Mouse (Mus musculus) embryonic facial prominence, embryonic 14.5 days (tissue): ENCODE measurements around the gene Btbd9. TPM values are rescaled to one million over a fixed set of nuclear protein-coding genes. Genes with fewer than 3 reads are reported as not detected.

ENCODE experiments used
- ATAC-seq: fragments of 200-750 bp; cut with Nextera tagmentation; 2 replicates; pipeline ENCODE4 v1.8.0; 2017; ENCODE audit warnings: low read depth, moderate number of reproducible peaks, moderate TSS enrichment
- DNase-seq: peaks from one replicate; pipeline ENCODE4 v3.0.0-alpha.2; 2015; ENCODE audit warnings: low spot score
- H3K27ac ChIP-seq: fragments of 300-500 bp; sonication (generic); replicated peaks from 2 replicates; pipeline ENCODE4 v1.5.1; 2014; ENCODE audit warnings: low read depth, mild to moderate bottlenecking, low read length, moderate library complexity
- H3K27me3 ChIP-seq: fragments of 300-500 bp; sonication (generic); replicated peaks from 2 replicates; pipeline ENCODE4 v1.6.1; 2014; ENCODE audit warnings: low read length; ENCODE audit not compliant: control insufficient read depth, insufficient read depth
- H3K36me3 ChIP-seq: fragments of 300-500 bp; sonication (generic); 2 replicates; pipeline ENCODE4 v1.6.1; 2014; ENCODE audit warnings: low read length, mixed read lengths; ENCODE audit not compliant: control insufficient read depth, insufficient read depth
- H3K4me1 ChIP-seq: fragments of 300-500 bp; sonication (generic); 2 replicates; pipeline ENCODE4 v1.6.1; 2014; ENCODE audit warnings: antibody characterized with exemption, low read length; ENCODE audit not compliant: control insufficient read depth, insufficient read depth
- H3K4me2 ChIP-seq: fragments of 300-500 bp; sonication (generic); 2 replicates; pipeline ENCODE4 v1.6.1; 2014; ENCODE audit warnings: low read depth, mild to moderate bottlenecking, low read length, moderate library complexity, mixed read lengths
- H3K4me3 ChIP-seq: fragments of 300-500 bp; sonication (generic); 2 replicates; pipeline ENCODE4 v1.5.1; 2014; ENCODE audit warnings: low read depth, mild to moderate bottlenecking, low read length
- H3K9ac ChIP-seq: fragments of 300-500 bp; sonication (generic); 2 replicates; pipeline ENCODE4 v1.6.1; 2014; ENCODE audit warnings: low read depth, mild to moderate bottlenecking, low read length, moderate library complexity, mixed read lengths
- H3K9me3 ChIP-seq: fragments of 300-500 bp; sonication (generic); 2 replicates; pipeline ENCODE4 v1.6.1; 2016; ENCODE audit warnings: low read length; ENCODE audit not compliant: control insufficient read depth
- WGBS: fragments of 180-500 bp; shearing (Covaris S2); extraction: QIAGEN DNeasy Blood & Tissue Kit; methylation state at CpG from one replicate; pipeline ENCODE4 v1.1.7; 2014; 5-methylcytosine and 5-hydroxymethylcytosine counted together
- polyA plus RNA-seq: library from polyadenylated mRNA; unstranded; fragments of >200 nt; fragmentation: Nextera tagmentation; extraction: Ambion mirVana; gene quantifications from 2 replicates; pipeline ENCODE4 v1.2.1, GENCODE M21; 2014

Btbd9 gene
- polyA plus RNA-seq, 1 experiment from 2014 or later, result 38.0 TPM

GRCm38 (mm10) chr17:30590417-30591198 lies 14.3 kb upstream of the Btbd9 start:
- ATAC-seq (peak; percentile 15; the same call in 1 of the 2 replicates), DNase-seq (peak; percentile 39)
- no peaks in the 10 kb centered on the region for H3K4me1 ChIP-seq
- no peak overlapping the region for H3K4me3 ChIP-seq
- H3K36me3 ChIP-seq, result peaks cover 24% of the 10 kb centered on the region; the same call in 1 of the 2 replicates
- no peaks in the 10 kb centered on the region for H3K9me3 ChIP-seq
- H3K27ac ChIP-seq, result no peak overlapping the region
- 60% methylated on average over 17 of the region's 17 CpGs for WGBS
- no peak overlapping the region for H3K9ac ChIP-seq
- no peak overlapping the region for H3K4me2 ChIP-seq
- no peaks in the 10 kb centered on the region for H3K27me3 ChIP-seq

DNA sequence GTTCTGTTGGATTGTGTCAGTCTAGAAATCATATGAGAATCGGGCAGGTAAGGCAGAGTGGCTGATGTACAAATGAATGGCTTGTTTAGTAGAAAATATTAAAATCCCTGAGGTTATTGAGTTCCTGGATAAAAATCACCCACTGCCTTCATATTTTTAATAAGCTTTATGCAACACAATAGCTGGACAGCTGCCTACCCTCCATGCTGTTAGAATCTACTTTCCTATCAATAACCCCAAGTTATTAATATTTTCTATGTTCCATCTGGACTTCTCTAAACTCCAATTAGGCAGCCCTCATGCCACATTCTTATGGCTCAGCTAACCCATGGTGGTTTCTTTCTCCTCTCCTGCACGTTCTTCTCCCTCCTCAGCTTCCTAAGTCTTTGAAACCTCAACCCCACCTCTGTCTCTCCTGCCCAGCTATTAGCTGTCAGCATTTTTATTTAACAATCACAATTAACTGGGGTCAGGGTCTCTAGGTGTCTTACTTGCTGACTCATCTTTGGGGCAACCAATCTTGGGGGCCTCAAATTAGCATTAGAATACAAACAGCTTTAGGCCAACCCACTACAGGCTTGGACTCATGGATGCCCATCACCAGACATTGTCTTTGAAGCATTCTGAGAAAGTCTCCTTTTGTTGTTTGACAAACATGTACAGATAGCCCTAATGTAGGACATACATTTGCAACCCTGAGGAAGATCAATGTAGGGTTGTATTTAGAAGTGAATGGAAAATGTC lies 7.1 kb upstream of the Btbd9 start:
- Histone ChIP-seq H3K4me3 (no peak overlapping the region), H3K36me3 (no peaks in the 10 kb centered on the region), H3K27ac (no peak overlapping the region), H3K4me1 (no peaks in the 10 kb centered on the region), H3K9ac (no peak overlapping the region), H3K9me3 (no peaks in the 10 kb centered on the region), H3K4me2 (no peak overlapping the region), H3K27me3 (no peaks in the 10 kb centered on the region)
- WGBS, result 83% methylated on average over 2 of the region's 2 CpGs
- ATAC-seq, result no peak
- DNase-seq, result no peak

- 84% methylated on average over 3 of the region's 3 CpGs for WGBS
- Histone ChIP-seq H3K4me2 (no peak overlapping the region), H3K4me1 (no peaks in the 10 kb centered on the region), H3K9ac (no peak overlapping the region), H3K36me3 (no peaks in the 10 kb centered on the region), H3K27me3 (no peaks in the 10 kb centered on the region), H3K9me3 (no peaks in the 10 kb centered on the region), H3K4me3 (no peak overlapping the region), H3K27ac (no peak overlapping the region)
- ATAC-seq (no peak), DNase-seq (no peak)
Observed at GRCm38 (mm10) chr17:30582313-30582712, 6.0 kb upstream of the Btbd9 start.

- no peak for ATAC-seq
- H3K27ac ChIP-seq, result no peak overlapping the region
- H3K27me3 ChIP-seq, result no peaks in the 10 kb centered on the region
- no peak overlapping the region for H3K9ac ChIP-seq
- no peak overlapping the region for H3K4me3 ChIP-seq
- no peaks in the 10 kb centered on the region for H3K9me3 ChIP-seq
- peaks cover 4% of the 10 kb centered on the region; the same call in 1 of the 2 replicates for H3K4me1 ChIP-seq
- H3K4me2 ChIP-seq, result no peak overlapping the region
- H3K36me3 ChIP-seq, result no peaks in the 10 kb centered on the region
- 84% methylated on average over 6 of the region's 6 CpGs for WGBS
- no peak for DNase-seq
Observed at GRCm38 (mm10) chr17:30581201-30581600, 4.9 kb upstream of the Btbd9 start.

DNA sequence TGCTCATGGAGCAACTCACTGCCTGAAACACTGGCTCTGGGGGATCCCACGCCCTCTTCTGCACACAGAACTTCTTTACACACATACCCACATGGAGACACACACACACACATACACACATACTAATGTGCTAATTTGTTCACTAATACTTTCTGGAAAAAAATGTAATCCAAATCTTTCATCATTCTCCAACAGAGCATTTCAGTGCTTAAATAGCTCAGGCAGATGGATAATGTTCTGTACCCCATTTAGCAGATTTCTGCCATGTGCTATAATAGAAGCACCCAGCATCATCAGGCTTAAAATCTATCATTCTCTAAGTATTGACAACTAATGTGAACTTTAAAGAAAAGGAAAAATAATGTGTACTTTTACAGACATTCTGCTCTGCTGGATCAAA lies 4.5 kb upstream of the Btbd9 start:
- Histone ChIP-seq H3K9me3 (no peaks in the 10 kb centered on the region), H3K36me3 (no peaks in the 10 kb centered on the region), H3K4me1 (peaks cover 4% of the 10 kb centered on the region; the same call in 1 of the 2 replicates), H3K9ac (no peak overlapping the region), H3K27ac (no peak overlapping the region), H3K4me2 (no peak overlapping the region), H3K4me3 (no peak overlapping the region), H3K27me3 (no peaks in the 10 kb centered on the region)
- 70% methylated on average over 1 of the region's 1 CpGs for WGBS
- no peak for DNase-seq
- no peak for ATAC-seq

GRCm38 (mm10) chr17:30576946-30577345 lies 658 bp upstream of the Btbd9 start:
- Histone ChIP-seq H3K36me3 (no peaks in the 10 kb centered on the region), H3K4me3 (peak overlapping the region; percentile 72), H3K4me1 (peaks cover 12% of the 10 kb centered on the region), H3K27ac (peak overlapping the region; percentile 83; the same call in 1 of the 2 replicates), H3K4me2 (peak overlapping the region; percentile 81), H3K9me3 (no peaks in the 10 kb centered on the region), H3K9ac (peak overlapping the region; percentile 81), H3K27me3 (no peaks in the 10 kb centered on the region)
- ATAC-seq, result no peak
- WGBS, result 62% methylated on average over 12 of the region's 12 CpGs
- no peak for DNase-seq

DNA sequence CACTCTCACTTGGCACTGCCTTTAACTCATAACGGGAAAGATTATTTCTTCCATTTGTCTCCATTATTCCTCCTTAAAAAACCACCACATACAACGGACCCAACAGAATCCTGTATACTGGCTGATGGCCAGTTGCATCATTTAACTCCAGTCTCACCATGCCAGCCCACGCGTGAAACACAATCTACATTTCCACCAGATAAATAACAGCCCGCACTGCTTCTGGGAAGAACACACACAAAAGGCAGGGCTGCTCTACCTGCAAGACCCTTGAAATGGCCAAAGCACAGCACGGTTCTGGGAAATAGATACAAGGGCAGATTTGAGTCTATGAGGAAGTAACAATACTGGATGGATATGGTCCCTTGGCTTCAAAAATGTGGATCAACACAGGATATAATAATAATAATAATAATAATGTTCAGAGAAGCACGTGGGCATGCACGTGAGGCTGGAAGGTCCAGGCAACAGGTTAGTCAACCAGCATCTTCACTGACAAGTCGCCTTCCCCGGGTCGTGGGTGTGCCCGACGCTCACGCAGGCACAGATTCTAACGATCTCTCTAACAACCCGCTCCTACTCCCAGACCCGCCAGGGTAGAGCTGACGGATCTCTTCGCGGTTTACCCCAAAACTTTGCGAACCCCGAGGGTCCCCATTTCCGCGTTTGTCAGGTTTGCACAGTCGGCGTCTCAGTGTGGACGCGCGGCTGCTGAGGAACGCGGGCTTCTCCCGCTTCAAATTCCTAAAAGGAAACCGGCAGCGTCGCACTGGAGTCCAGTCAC lies 975 bp downstream of the Btbd9 start:
- H3K9ac ChIP-seq, result peak overlapping the region; percentile 81
- no peaks in the 10 kb centered on the region for H3K27me3 ChIP-seq
- ATAC-seq, result peak; percentile 5; the same call in 1 of the 2 replicates
- H3K36me3 ChIP-seq, result no peaks in the 10 kb centered on the region
- no peaks in the 10 kb centered on the region for H3K9me3 ChIP-seq
- peaks cover 12% of the 10 kb centered on the region for H3K4me1 ChIP-seq
- no peak for DNase-seq
- peak overlapping the region; percentile 81 for H3K4me2 ChIP-seq
- H3K4me3 ChIP-seq, result peak overlapping the region; percentile 72
- H3K27ac ChIP-seq, result peak overlapping the region; percentile 83
- 7% methylated on average over 32 of the region's 35 CpGs for WGBS

GRCm38 (mm10) chr17:30574783-30575075 lies 1.6 kb downstream of the Btbd9 start:
- Histone ChIP-seq H3K4me2 (peak overlapping the region; percentile 81), H3K27me3 (no peaks in the 10 kb centered on the region), H3K27ac (no peak overlapping the region), H3K4me3 (peak overlapping the region; percentile 72), H3K9ac (peak overlapping the region; percentile 81), H3K36me3 (no peaks in the 10 kb centered on the region), H3K4me1 (peaks cover 12% of the 10 kb centered on the region), H3K9me3 (no peaks in the 10 kb centered on the region)
- no peak for ATAC-seq
- 75% methylated on average over 8 of the region's 8 CpGs for WGBS
- no peak for DNase-seq
